11 mouse cellular contexts compared by ENCODE assay signal in genomic region chr5:23858643-23859042, GRCm38 (mm10). TPM values are rescaled to one million over a fixed set of nuclear protein-coding genes. Genes with fewer than 3 reads are reported as not detected.
DNase-seq lines count a peak whose midpoint lies in the region; ATAC-seq and TF ChIP-seq lines count a peak whose summit lies in the region.
"Had no signal": no experiment of that assay in that cellular context is flagged by ENCODE, and none has a peak within 500 bp of the region (broad histone marks: within the 10 kb centered on the region; RNA-seq: fewer than 3 reads in every experiment).

No protein-coding gene starts in this region.

- no peak overlapping the region for H3K9ac ChIP-seq in midbrain, embryonic 13.5 days (replicated peaks)
- no peak overlapping the region for H3K9ac ChIP-seq in forebrain, embryonic 12.5 days
- H3K9ac ChIP-seq: heart, embryonic 13.5 days had no signal

- no peaks in the 10 kb centered on the region for H3K27me3 ChIP-seq in midbrain, embryonic 13.5 days
- H3K27me3 ChIP-seq in midbrain, embryonic 10.5 days (ENCODE audit: low read depth, poor library complexity, severe bottlenecking) = no peaks in the 10 kb centered on the region
- H3K27me3 ChIP-seq in myocyte (ENCODE audit: control insufficient read depth, insufficient read depth, insufficient read length) = no peaks in the 10 kb centered on the region
- no peaks in the 10 kb centered on the region for H3K27me3 ChIP-seq in forebrain, embryonic 12.5 days
- H3K27me3 ChIP-seq: heart, embryonic 13.5 days had no signal

- no peaks in the 10 kb centered on the region for H3K79me2 ChIP-seq in myocyte (ENCODE audit: control insufficient read depth, insufficient read depth)

- no peak overlapping the region for H3K4me2 ChIP-seq in midbrain, embryonic 13.5 days (replicated peaks)
- no peak overlapping the region for H3K4me2 ChIP-seq in myocyte (ENCODE audit: low read depth)
- H3K4me2 ChIP-seq in forebrain, embryonic 12.5 days = no peak overlapping the region
- H3K4me2 ChIP-seq: heart, embryonic 13.5 days had no signal

- DNase-seq in heart, adult 11 months = peak; percentile 64
- no peak for DNase-seq in heart, adult 8-10 months (ENCODE audit: low spot score)
- DNase-seq in midbrain, embryonic 10.5 days (ENCODE audit: low spot score) = no peak
- no peak for DNase-seq in urinary bladder, postnatal 4 days (ENCODE audit: low spot score in 2 of 2)
- DNase-seq: kidney, adult 9 months had no signal

- H3K4me3 ChIP-seq in midbrain, embryonic 13.5 days (replicated peaks) = no peak overlapping the region
- no peak overlapping the region for H3K4me3 ChIP-seq in midbrain, embryonic 10.5 days
- no peak overlapping the region for H3K4me3 ChIP-seq in myocyte
- H3K4me3 ChIP-seq in forebrain, embryonic 12.5 days (replicated peaks) = no peak overlapping the region
- H3K4me3 ChIP-seq: heart, embryonic 13.5 days had no signal

- no peak for TF ChIP-seq POLR2A in myocyte (IDR thresholded peaks at IDR 0.05; ENCODE audit: insufficient read length, low read depth)

- 82% methylated on average over 7 of the region's 7 CpGs for WGBS in midbrain, embryonic 13.5 days
- 81% methylated on average over 7 of the region's 7 CpGs for WGBS in midbrain, embryonic 10.5 days
- 80% methylated on average over 7 of the region's 7 CpGs for WGBS in forebrain, embryonic 12.5 days

- no peak overlapping the region for H3ac ChIP-seq in myocyte (ENCODE audit: control insufficient read depth, insufficient read length)

- no peaks in the 10 kb centered on the region for H3K9me3 ChIP-seq in midbrain, embryonic 13.5 days
- H3K9me3 ChIP-seq in midbrain, embryonic 10.5 days (replicated peaks) = no peaks in the 10 kb centered on the region
- H3K9me3 ChIP-seq in forebrain, embryonic 12.5 days = no peaks in the 10 kb centered on the region
- H3K9me3 ChIP-seq: heart, embryonic 13.5 days had no signal

- ATAC-seq in midbrain, embryonic 13.5 days = 0 out of 2 replicates have a peak, but pooled peaks have one; percentile 6
- ATAC-seq in common myeloid progenitor, adult 5-6 weeks (replicated peaks; ENCODE audit: low read depth, poor library complexity, severe bottlenecking) = 0 out of 2 replicates have a peak, but pooled peaks have one; percentile 20
- no peak for ATAC-seq in forebrain, embryonic 12.5 days (ENCODE audit: low FRiP score)

- H3K4me1 ChIP-seq in midbrain, embryonic 13.5 days (replicated peaks) = no peaks in the 10 kb centered on the region
- no peaks in the 10 kb centered on the region for H3K4me1 ChIP-seq in midbrain, embryonic 10.5 days
- no peaks in the 10 kb centered on the region for H3K4me1 ChIP-seq in forebrain, embryonic 12.5 days

- H3K27ac ChIP-seq in midbrain, embryonic 13.5 days = no peak overlapping the region
- H3K27ac ChIP-seq in midbrain, embryonic 10.5 days (replicated peaks) = no peak overlapping the region
- no peak overlapping the region for H3K27ac ChIP-seq in forebrain, embryonic 12.5 days
- H3K27ac ChIP-seq: heart, embryonic 13.5 days; macrophage had no signal

- peaks cover 64% of the 10 kb centered on the region for H3K36me3 ChIP-seq in midbrain, embryonic 13.5 days
- peaks cover 80% of the 10 kb centered on the region for H3K36me3 ChIP-seq in midbrain, embryonic 10.5 days
- peaks cover 27% of the 10 kb centered on the region for H3K36me3 ChIP-seq in myocyte (ENCODE audit: control insufficient read depth, insufficient read depth)
- H3K36me3 ChIP-seq in forebrain, embryonic 12.5 days (replicated peaks) = peaks cover 67% of the 10 kb centered on the region

TF ChIP-seq in myocyte, 11 proteins besides CTCF, POLR2A, EP300 and RAD21:
- TF ChIP-seq POLR2AphosphoS2 (IDR thresholded peaks at IDR 0.05; ENCODE audit: insufficient read length, low read depth) (peak; percentile 29), MAX (IDR thresholded peaks at IDR 0.05; ENCODE audit: low read depth) (no peak)

RNA-seq across cellular contexts. Expression of gene Tomm7, which starts 14.7 kb away (rescaled TPM):
- 100 to 1,000 TPM in 2 of 4 experiments, 10 to 100 TPM in 2; 97.9 to 120 (median 104) TPM for total RNA-seq in heart, adult 8-10 months (2022)
- polyA plus RNA-seq in midbrain, embryonic 13.5 days (2015; fragmentation: Nextera tagmentation; extraction: Ambion mirVana) = 109 and 112 TPM in 2 replicates
- 119 and 135 TPM in 2 replicates for polyA plus RNA-seq in midbrain, embryonic 10.5 days (2016; fragmentation: Nextera tagmentation; extraction: Ambion mirVana)
- 229 and 298 TPM in 2 replicates for total RNA-seq in common myeloid progenitor, adult 5-6 weeks (2017)
- polyA plus RNA-seq in myocyte (2012; fragmentation: generic; extraction: Trizol) = 111 TPM
- 121 and 134 TPM in 2 replicates for polyA plus RNA-seq in forebrain, embryonic 12.5 days (2016; fragmentation: Nextera tagmentation; extraction: Ambion mirVana)
